Mouse (Mus musculus) embryo, embryonic 11.5 days (tissue): Measurements from ENCODE around the gene Spsb3.
A peak's percentile ranks its signal among the peaks of the same experiment; 100 is the strongest.

Experiments used
- DNase-seq: peaks from one replicate; pipeline ENCODE4 v3.0.0-alpha.2; 2012; ENCODE audit warnings: low read depth, low spot score

The Spsb3 gene

DNA sequence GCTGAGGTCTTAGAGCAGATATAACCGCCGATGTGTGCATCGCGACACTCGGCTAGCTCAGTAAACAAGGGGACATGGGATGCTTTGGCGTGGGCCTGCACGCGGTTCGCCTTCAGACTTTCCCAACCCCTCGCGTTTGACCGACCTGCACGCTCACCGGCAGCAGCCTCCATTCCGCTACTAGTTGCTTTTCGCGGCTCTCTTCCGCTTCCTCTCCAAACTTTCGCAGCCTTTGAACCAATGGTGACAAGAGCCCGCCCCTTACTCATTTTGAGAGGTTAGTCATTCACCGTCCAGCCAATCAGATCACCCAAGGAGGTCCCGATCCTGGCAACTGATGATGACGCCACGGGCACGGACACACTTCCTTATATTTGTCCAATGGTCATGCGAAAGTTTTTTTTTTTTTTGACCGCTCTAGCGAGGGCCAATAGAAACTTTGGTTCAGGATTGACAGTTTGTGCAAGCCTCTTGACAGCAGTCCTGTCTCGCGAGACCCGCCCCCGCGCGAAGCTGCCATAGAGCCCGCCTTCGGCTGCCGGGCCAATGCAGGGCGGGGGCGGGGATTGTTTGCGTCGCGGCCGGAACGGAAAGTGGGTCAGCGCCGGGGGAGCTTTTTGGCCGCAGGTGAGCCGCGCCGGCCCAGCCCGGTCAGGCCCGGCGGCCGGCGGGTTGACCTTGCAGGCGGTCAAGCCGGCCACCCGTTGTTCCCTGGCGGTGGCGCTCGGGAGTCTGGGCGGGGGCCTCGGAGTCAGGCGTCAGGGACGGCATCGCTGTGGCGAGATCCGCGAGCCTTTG, at the start of gene Spsb3, which contains the start of gene Nubp2:
Gene Spsb3 (plus strand): TSS at position 510 of the 798 bp plus-strand sequence.
Gene Nubp2 (minus strand): TSS at position 216 of the 798 bp plus-strand sequence.
- DNase-seq: peak; percentile 98

DNA sequence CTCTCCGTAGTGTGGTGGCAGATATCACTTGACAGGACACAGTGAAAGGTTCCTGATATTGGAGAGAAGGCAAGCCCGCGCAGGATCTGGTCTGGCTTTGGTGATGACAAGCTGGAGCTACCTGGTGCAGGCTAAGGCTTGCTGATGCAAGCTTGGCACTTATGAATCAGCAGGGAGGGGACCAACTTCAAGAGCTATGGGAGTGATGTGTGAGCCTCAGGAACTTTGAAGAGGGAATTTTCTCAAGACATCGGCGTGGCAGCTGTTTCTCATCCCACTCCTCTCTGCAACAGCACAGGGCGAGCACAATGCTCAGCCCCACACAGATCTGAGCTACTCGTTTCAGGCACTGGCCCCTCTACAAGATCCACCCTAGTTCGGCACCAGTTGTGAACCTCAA, 46.6 kb upstream of the Spsb3 start, which contains the start of gene Hagh:
Gene Hagh (plus strand): TSS at position 302 of the 400 bp plus-strand sequence.
- DNase-seq: no peak

DNA sequence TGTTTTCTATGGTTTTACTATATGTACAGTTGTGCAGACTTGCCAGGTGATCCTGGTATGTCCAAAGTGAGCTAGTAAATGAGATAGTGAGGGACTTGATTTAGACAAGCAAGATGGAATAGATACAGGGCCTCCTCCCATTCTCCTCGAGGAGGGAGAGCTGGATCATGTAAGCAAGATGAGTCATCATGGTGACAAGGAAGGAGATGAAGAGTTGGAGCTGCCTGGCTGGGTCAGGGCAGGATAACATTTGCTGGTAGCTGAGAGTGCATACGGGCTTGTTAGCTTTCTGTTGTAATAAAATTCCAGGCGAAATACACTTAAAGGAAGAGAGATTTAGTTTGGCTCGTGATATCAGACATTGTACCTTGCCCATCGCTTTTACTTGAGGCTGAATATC, 46.1 kb upstream of the Spsb3 start:
- DNase-seq: no peak

DNA sequence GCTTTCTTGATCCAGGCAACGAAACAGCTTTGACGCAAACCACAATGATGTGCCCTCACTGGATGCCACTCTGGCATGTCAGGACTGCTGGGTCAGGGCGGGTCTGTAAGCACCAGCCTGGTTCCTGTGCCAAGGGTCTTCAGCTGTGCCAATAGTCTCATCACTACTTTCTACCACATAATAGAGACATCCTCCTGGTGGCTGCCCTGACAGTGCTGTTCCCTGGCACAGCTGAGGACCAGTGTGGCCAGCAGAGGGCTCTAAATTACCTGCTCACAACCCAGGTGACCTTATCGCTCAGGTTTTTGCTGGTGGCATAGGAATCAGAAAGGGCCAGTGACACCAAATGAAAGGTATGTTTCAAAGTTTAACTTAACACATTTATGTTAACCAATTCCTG, 45.3 kb upstream of the Spsb3 start:
- DNase-seq: no peak

DNA sequence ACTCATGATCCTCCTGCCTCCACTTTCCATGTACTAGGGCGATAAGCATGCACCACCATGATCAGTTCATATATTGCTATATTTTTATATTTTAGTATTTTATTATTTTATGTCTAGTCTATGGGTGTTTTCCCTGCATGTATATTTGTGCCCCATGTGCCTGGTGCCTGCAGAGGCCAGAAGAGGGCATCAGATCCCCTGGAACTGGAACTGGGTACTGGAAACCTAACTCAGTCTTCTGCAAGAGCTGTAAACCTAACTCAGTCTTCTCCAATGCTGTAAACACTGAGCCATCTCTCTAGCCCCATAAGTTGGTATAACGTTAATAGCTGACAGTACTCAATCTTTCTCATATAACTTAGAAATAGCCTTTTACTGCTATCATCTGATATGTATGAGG, 43.8 kb upstream of the Spsb3 start:
- DNase-seq: no peak

DNA sequence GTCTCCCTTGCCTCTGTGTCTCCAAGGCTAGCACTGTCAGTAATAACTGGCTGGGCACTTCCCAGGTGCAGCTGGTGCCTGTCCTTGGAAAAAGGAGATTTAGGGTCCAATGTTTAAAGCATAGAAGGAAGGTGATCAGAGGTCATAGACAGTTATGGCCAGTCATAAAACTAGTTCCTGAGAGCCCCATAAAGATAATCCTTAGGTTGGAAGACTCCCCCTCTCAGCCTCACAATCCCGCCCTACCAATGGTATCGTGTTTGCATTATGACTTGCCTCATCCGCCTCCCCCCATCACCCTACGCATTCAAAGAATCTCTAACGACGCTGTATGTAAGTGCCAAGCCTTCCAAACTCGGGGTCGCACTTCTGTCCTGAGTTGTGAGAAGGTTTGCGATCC, 41.9 kb upstream of the Spsb3 start:
- no peak for DNase-seq

DNA sequence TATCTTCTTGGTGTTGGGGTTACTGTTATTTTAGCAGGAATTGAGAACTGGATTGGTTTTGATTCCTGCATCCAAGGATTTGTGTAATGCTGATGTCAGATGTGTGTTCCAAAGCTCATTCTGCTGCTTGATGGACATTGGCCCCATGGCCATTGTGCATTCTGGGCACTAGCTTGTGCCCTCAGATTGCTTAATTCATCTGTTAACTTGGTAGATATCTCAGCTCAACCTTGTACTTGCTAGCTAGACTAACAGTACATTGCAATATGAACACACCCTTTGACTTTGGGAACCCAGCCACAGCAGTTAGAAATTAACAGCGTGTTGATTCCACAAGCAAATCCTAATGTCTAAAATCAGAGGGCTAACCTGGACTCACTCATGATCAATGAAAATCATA, 39.1 kb upstream of the Spsb3 start:
- no peak for DNase-seq

DNA sequence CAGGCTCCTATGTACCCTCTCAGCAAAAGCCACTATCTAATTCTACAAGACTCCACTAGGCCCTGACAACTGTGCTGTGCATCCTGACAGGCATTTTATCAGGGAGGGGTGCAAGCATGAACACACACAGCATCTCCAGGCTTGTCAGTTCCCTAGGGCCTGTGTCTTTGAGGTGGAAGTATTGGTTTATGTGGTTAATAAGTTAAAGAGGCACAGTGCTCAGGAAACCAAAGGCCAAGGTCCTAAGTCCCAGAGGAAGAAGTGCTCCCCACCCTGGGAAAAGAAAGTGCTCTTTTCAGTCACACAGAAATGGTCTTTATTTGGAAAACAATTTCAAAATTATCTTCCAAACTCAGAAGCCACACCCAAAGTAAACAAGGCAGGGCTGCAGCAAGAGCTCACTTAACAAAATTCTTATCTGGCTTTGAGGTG, 37.8 kb upstream of the Spsb3 start:
- DNase-seq: no peak

DNA sequence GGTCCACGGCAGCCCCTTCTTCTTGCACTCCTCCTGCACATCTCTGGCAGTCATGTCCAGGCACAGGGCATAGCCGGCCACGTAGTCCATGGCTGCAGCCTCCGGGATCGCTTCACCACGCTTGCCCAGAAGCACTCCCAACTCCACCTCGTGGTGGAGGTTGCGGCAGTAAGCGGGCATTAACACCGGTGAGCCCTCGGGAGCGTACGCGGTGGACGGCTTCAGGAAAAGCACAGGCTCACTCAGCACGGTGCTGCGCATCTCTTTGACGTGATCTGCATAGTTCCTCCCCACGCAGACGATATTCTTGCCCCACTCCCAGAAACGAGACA, 36.7 kb upstream of the Spsb3 start:
- DNase-seq: no peak

DNA sequence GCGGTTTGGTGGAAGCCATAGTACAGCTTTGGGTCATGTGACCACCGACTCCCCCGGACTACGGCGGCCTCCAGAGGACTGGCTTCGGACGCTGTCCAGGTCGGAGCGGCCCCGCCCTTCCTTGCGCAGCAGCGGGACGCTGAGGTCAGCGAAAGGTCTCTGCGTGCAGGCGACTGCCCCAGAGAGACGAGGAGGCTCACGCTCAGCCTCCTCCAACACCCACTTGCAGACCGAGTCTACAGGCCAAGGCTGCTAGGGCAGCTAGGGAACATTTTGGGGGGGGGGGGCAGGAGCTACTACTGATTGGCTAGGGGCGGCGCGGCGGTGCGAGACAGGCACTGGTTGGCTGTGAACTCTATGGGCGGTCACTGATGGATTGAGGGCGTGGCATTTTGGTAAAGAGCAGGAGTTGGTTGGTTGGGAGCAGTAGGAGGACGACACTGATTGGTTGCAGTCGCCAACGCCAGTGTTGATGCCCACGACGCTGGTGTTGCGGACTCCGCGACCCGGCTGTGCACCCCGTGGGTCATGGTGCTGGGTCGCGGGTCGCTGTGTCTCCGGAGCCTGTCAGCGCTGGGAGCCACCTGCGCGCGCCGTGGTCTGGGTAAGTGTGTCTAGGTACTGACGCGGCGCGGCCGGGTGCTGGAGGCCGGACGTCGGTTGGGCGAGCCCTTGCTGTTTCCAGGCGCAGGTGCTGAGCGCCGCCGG, 36.2 kb upstream of the Spsb3 start, which contains the start of gene Fahd1:
Gene Fahd1 (minus strand): TSS at position 300 of the 708 bp plus-strand sequence.
- DNase-seq: peak; percentile 94

DNA sequence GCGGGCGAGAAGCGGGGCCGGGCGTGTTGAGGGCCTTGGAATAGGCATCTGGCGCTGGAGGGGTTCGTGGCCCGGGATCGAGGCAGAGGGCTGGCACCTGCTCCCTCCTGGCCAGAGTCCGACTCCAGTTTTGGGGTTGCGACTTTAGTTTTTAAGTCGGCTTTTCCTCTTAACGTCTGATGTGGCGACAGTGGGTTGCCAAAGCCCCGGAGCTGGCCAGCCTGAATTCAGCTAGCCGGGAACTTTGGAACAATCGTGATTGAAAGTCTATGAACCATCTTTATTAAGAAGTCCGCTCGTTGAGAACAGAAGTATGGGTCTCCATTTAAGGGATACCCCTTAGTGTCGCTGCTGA, 35.7 kb upstream of the Spsb3 start:
- DNase-seq: no peak

DNA sequence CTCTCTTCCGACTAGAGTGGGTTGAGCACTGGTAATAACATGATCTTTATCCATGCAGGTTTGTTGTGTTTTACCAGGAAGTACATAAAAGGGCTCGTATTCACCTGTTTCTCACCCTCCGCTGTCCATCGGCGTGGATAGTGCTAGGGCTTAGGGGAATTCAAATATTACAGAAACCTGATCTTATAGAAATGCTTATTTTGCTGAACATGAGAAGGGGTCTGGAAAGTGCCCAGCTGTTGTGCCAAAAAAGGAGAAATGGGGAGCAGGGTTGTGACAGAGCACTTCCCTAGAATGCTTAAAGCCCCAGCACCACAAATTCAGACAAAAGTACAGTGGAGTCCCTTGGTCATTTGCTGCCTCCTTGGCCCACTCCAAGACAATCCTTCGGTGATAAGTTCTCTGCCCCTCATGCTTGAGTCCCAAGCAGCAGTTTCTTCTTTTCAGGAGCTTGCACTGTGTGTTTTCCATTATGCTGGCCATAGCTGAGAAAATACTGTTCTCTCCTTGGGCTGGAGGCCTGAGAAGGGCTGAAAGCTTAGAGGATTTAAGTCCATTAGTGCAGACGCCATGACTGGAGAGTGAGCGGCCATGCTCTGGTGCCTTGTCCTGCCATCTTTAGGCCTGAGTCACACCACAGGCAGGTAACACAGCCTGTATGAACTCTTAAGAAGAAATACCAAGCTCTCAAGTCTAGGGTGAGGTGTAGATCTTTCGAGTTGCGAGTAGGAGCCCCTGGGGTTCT, 34.9 kb upstream of the Spsb3 start:
- no peak for DNase-seq

DNA sequence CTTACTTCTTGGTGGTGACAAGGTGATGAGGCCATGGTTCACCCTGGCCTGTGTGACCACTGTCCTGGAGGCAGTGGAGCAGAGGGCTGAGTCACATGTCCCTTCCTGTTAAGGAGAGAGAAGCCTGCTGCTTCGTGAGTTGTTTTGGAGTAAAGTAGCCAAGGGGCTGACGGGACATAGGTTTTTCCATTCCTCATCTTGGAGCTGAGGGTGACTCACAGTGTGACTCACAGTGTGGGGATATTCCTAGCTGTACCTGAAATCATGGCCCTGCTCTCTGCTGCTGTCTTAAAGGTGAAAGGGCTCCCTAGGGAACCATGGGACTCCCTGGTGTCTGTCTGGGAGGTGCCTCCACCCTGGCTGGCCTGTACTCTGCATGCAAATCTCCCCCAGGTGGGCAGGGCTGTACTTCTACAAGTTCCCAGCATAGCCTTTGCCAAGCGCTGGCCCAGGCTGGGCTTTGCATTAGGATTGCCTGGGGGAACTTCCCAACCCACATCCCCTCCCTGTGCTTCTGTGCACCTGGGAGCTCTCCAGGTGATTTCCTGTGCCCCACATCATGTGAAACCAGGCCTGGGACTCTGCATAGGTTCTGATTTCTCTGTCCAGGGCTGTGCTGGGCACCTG, 30.5 kb upstream of the Spsb3 start:
- DNase-seq: no peak

DNA sequence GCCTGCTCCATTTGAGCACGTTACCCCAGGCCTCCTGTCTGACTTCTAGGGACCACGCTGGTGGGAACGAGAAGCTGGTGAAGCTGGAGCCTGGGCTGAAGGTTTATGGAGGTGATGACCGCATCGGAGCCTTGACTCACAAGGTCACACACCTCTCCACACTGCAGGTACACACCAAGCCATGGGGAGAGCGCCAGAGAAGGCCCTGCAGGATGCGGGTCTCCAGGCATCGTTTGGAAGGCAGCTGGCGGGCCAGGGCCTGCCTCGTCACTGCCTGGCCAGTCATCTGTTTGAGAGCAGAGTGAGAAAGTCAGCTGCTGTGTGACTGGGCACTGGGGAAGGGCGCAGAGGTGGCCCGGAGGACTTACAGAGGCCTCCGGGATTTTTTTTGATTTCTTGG, 29.9 kb upstream of the Spsb3 start:
- DNase-seq: no peak

DNA sequence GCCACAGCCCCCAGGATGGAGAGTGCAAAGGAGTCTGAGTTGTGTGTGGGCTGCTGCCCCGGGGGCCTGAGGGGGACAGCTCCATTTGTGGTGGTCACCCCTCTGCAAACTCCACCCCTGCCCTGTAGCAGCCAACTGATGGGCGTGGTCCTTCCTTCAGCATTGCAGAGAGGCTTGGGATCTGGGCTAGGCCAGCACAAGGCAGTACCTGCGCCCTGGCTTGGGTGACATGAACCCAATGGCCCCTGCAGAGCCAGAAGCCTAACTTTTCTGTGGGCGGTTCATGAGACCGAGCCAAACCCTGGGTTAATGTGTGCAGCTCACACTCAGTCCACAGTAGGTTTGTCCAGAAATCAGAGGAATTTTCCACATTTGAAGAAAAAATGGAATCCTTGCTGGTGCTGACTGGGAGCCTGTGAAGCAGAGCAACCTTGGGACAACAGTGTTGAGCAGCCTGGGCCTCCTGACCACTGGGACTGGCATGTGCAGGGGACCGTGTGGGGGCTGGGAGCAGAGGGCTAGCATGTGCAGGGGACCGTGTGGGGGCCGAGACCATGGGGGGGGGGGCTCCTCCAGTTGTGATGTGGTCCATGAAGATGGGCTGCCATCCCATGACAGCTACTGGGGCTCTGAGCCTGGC, 28.5 kb upstream of the Spsb3 start:
- no peak for DNase-seq

DNA sequence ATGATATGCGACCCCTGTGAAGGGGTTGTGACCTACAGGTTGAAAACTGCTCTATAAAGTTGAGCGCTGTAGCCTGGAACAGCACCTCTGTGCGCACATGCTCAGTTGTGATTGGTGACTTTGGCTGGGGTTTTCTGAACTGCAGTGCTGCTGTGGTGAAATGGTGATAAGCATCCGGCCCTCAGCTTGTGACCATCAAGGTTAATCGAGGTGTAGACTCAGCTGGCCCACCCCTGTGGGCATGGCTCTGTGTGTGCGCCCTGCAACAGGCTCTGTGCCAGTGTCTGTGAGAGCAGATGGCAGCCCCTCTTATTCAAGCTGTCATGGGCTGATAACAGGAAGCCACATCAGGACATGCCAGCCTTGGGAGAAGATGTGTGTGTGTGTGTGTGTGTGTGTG, 27.5 kb upstream of the Spsb3 start:
- no peak for DNase-seq

DNA sequence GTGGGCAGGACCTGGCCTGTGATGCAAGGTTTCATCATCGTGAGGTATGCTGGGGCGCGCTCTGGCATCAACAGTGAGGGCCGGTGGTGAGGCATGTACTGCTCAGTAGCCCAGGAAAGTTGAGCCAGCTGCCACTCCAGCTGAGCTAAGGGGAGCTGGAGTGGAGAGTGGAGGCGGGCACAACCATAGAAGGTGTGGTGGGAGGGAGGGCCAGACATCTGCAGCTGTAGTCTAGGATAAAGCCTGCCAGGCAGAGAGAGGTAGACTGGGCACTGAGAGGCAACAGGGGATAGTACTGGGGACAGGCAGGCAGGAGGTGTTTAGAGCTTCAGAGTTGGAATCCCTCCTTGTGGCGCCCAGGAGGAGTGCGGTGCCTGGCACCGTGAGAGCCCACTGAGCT, 26.4 kb upstream of the Spsb3 start:
- DNase-seq: no peak

DNA sequence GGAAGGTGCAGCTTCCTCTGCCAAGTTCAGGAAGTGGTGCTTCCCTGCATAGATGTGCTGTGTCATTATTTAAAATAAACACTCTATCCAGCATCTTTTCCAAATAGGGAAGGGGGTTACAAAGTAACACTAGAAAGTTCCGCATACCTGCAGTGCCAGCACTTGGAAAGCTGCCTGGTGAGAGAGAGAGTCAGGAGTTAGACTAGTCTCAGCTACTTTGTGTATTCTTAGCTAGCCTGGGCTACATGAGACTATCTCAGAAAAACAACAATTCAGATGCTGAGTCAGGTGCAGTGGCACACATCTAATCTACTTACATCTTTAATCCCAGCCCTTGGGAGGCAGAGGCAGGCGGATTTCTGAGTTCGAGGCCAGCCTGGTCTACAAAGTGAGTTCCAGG, 24.7 kb upstream of the Spsb3 start:
- DNase-seq: no peak

DNA sequence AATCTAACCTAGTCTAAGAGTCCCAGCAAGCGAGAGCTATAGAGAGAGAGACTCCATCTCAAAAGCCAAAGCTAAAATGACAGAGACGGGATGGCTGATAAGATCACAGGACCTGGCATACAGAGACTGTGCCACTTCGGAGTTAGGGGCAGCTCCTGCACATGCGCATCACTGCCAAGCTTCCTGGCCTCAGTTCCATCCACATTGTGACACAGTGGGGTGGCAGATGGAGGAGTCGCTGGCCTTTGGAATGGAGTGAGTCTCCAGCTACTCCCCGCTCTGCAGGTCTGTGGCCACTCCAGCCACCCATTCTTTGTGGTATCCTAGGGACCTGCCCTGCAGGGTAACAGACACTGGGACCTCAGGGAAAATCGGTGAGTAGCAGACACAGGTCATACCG, 20.7 kb upstream of the Spsb3 start, which contains the start of gene Igfals:
Gene Igfals (plus strand): TSS at position 222 of the 400 bp plus-strand sequence.
- no peak for DNase-seq

DNA sequence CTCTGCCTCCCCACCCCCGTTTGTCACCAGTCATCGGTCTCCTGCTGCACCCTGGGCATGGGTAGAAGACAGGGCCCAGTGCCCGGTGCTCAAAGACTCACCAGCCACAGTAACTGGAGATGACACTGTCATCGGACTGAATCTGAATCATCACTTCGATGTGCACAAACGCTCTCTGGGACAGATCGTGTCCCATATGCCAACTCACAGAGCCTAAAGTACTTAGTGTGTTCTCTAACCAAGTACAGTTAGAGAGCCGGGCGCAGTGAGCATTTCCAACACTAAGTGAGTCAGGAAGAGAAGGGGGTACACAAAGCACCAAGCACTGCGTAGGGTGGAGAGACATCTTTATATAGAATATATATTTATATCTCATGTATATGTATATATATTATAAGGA, 18.5 kb upstream of the Spsb3 start:
- no peak for DNase-seq

DNA sequence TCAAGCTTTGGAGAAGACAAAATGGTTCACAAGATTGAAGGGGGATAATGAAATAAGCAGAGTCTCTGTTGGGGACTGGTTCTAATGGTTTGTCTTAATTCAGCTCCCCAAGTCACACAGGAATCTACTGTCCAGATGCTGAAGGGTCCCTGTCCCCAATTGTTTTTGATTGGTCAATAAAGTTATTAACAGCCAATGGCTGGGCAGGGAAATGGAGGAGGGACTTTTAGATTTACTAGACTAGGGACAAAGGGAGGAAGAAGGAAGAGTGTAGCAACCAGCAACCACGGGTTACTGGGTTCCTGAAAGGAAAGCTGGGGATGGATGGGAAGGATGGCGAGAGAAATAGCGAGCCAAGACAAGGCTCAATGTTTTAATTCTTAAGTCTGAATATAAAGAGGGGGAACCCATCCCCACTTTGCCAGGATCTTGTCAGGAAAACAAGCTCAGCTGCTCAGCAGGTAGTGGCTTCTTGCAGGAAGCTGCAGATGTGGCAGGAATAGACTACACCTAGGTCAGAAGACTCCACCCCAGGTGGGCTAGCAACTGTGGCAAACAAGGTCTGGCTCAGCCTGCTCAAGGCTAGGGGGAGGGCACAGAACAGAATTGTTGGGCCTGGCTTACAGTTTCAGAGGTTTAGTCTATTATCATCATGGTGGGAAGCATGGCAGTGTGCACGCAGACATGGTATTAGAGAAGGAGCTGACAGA, 12.6 kb upstream of the Spsb3 start:
- no peak for DNase-seq
